Mouse (Mus musculus) brain, embryonic 14.5 days (tissue): ENCODE measurements around the gene Spsb2.

ENCODE experiments used
- CTCF ChIP-seq: fragments of 200-500 bp; IDR thresholded peaks from 2 replicates; pipeline ENCODE4 v1.5.1; 2012; ENCODE audit warnings: inconsistent platforms, mild to moderate bottlenecking, moderate library complexity, borderline replicate concordance; ENCODE audit not compliant: insufficient read depth, insufficient read length; ENCODE audit errors: extremely low read depth
- POLR2A ChIP-seq: fragments of 200-500 bp; IDR thresholded peaks from 2 replicates; pipeline ENCODE4 v1.6.1; 2012; ENCODE audit warnings: mild to moderate bottlenecking, inconsistent platforms, borderline replicate concordance; ENCODE audit not compliant: poor library complexity, insufficient read depth, insufficient read length, severe bottlenecking; ENCODE audit errors: extremely low read depth

GRCm38 (mm10) chr6:124789519-124789918, 18.9 kb upstream of the Spsb2 start:
- no peak for TF ChIP-seq POLR2A
- no peak for TF ChIP-seq CTCF
